Mouse (Mus musculus): Measurements from ENCODE around the gene Gart. TPM values are rescaled to one million over a fixed set of nuclear protein-coding genes. Genes with fewer than 3 reads are reported as not detected.

The Gart gene
- 233 and 304 TPM in 2 replicates for total RNA-seq (2017)

DNA sequence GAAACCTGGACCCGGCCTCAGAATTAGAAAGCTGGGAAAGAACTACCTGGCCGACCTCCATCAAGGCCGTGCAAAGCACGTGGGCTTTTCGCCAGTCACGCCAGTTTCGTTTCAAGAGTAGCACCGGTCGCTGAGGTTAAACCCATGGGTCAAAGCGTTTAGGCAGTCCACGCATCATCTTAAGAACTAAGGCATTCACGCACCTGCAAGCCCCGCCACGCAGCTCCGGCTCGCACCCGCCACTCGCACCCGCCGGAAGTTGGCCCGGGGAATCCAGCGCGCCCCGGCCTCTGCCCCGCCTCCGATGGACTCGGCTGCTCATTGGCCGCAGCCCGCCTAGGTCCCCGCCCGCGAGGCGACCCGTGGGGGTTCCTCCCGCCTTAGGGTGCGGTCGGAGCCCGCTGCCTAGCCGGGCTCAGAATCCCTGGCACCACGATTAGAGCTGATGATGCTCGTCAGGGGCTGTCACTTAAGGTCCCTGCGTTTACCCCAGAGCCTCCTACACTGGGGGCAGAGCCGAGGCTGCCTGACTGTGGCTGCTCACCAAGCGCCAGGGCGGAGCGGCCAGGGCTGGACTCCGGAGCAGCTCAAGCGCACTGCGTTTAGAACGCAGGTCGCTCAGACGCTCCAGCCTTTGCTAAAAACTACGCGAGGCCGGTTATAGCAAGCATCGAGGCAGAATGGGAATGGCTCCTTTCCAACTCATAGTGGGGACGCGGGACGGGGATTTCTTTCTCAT, at the start of gene Gart:
Gene Gart (minus strand): TSS at position 272 of the 739 bp plus-strand sequence.
- peak; percentile 72 for ATAC-seq (replicated peaks; ENCODE audit: low read depth, poor library complexity, severe bottlenecking)

DNA sequence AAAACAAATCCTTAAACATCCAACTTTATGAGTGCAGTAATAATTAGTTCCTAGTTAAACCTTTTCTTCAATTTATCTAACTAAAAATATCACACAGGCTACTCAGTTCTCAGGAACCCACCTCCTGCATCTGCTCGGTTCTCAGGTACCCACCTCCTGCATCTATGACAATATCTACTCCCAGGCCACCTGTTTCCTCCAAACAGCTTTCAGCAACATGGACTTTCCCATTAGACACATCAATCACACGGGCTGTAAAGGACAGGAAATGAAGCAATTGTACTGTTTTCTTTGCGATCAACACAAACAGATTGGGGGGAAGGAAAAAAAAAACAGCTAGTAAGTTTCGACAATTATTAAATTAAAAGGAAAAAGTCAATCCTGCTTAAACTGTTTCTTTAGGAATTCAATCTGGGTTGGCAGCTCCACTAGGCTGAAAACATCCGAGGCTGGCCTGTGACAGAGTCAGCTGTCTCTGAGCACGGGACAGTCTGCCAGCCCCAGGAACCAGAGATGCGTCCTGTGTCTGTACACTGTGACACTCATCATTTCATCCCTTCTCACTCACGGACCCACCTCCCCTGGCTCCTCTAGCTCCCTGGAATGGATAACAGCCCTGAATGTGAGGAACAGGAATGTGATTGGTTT, 48.5 kb upstream of the Gart start:
- ATAC-seq (replicated peaks; ENCODE audit: low read depth, poor library complexity, severe bottlenecking): peak; percentile 55

DNA sequence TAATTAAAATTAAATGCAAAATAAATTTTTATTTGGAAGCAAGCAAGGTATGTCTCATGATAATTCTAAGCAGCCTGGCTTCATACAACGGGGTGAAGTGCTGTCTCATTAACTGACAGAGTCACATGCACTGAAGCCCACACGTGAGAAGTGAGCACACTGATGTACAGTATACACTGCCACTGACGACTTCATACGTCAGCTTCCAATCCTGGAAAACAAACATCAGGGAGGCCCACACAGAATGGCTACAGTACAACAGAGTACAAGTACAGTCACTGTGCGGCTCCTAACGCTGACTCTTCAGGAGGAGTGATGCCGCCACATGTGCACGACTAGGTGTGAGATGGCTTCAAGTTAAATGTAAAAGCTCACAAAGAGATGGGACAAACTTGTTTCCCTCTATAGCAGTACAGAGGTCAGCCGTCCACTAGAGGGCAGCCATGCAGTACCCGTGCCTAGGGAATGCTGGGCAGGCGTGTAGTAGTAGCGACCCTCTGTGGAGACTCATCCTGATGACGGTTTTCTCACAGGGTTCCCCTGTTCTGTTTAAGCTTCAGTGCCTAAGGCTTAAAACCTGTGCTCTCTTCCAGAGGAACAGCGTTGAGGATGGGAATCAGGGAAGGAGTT, 47.8 kb upstream of the Gart start:
- peak; percentile 96 for ATAC-seq (replicated peaks; ENCODE audit: low read depth, poor library complexity, severe bottlenecking)

DNA sequence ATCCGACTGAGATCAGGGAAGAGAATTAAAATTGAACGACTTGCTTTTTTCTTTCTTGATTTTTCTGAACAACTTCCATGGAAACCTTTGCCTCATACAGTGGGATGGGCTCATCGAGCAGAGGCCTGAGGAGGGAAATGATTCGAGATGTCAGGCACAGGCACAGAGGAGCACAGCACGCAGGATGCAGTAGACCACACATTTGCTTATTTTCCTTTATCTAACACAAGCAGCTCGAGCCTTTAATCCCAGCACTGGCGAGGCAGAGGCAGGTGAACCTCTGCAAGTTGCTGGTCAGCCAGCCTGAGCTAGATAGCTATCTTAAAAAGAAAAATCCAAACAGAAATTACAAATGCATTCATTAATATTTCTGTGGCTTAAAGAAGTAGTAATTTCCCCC, 43.0 kb upstream of the Gart start:
- peak; percentile 33; the same call in 1 of the 2 replicates for ATAC-seq (replicated peaks; ENCODE audit: low read depth, poor library complexity, severe bottlenecking)

DNA sequence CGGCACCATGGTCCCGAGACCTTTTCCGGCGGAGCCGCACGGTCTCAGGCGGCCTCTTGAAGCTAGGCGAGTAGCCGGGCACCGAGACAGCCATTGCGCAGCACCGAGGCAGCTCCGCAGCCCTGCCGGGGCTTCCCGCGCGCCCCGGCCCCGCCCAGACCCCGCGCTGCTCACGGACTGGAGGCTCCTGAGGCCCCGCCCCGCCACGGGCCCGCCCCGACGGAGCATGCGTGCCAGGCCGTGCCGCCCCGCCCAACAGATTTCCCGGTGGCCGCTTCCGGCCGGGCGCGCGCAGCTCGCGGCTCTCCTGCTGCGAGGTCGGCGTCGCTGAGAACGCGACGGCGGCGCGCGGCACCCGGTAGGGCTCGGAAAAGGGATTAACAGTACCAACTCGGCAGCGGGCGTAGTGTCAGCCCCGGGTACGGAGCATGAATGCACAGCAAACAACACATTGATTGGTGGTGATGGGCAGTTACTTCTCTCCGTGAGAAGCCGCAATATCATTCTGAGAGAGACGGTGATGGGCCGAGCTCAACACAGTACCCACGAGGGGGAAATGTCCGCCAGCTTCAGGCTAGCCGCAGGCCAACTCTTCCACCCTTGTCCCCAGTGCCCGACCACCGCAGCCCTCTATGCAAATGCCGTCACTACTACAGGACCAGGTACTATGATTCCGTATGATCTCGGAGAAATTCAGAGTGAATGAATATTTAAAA, 42.0 kb upstream of the Gart start, which contains the start of gene Donson:
Gene Donson (minus strand): TSS at position 152 of the 716 bp plus-strand sequence.
- peak; percentile 76 for ATAC-seq (replicated peaks; ENCODE audit: low read depth, poor library complexity, severe bottlenecking)

DNA sequence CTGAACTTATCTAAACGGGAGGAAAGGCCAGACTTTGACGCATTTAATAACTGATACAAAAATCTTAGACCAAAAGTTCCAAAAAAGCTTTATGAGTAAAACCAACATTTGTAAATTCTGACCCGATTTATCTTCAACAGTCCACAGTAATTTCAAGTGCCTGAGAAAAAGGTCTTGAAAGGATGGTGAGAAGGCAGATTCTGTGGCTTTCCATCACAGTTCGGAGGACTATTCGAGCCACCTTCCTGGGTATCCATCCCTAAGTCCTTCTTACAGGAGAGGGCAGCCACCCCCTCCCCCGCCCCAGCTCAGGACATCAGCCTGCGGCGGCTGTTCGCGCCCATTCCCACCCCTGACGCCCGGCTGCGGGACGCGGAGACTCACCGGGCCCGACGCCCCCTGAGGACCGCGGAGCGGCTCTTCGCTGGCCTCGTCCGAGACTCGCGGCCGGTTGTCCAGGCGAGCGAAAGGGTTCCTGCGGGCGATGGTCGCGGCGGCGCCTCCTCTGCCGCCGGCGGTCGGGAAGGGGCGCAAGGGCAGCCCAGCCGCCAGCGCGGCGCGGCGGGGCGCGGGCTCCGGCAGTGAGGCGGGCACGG, 41.4 kb upstream of the Gart start:
- ATAC-seq (replicated peaks; ENCODE audit: low read depth, poor library complexity, severe bottlenecking): no peak

DNA sequence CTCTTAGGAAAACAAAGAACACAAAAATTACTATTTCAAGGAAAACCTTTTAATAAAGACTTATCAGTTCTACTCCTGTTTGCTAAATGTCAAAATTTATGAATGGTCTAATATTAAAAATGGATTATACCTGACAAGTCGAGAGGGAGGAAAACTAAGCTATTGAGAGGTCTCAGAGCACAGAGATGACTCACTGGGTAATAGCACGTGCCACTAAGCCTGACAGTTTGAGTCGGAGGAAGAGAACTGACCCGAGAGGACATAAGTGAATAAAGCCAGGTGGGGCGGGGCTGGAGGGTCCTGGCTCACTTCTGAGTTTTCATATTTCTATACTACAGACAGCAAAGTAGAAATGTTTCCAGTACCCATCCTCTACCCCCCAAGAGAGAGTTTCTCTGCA, 39.6 kb upstream of the Gart start:
- ATAC-seq (replicated peaks; ENCODE audit: low read depth, poor library complexity, severe bottlenecking): no peak

DNA sequence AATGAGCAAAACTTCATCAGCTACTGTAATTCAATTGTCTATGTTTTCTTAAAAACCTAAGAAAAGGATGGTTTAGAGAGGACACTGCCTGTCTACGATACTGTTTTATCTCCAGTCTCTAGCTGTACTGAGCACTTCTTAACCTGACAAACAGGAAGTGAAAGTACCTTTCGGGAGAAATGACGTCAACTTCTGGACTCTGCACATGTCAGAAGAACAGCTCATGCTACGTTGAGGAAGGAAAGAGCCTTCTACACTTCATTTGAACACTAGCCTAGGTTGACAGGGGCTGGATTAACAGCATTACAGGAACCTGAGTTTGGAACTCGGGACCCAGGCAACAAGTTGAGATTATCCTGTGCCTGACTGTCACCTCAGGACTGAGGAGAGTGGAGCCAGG, 38.8 kb upstream of the Gart start:
- peak; percentile 37 for ATAC-seq (replicated peaks; ENCODE audit: low read depth, poor library complexity, severe bottlenecking)

DNA sequence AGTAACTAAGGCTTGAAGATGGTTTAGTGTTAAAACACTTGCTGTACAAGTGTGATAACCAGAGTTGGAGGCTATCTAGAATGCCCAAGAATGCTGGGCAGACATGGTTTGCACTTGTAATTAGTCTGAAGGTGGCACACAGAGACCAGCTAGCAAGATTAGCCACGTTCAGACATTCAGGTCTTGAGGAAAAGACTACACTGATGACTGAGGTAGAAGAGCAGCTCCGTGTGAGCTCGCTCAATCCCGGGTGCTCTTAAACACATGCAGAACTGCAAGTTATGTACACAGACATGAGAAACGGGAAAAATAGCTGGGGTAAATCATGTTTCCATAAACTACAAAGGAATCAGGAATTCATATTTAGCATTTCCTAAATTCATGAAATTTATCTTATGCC, 33.9 kb upstream of the Gart start:
- ATAC-seq (replicated peaks; ENCODE audit: low read depth, poor library complexity, severe bottlenecking): no peak

DNA sequence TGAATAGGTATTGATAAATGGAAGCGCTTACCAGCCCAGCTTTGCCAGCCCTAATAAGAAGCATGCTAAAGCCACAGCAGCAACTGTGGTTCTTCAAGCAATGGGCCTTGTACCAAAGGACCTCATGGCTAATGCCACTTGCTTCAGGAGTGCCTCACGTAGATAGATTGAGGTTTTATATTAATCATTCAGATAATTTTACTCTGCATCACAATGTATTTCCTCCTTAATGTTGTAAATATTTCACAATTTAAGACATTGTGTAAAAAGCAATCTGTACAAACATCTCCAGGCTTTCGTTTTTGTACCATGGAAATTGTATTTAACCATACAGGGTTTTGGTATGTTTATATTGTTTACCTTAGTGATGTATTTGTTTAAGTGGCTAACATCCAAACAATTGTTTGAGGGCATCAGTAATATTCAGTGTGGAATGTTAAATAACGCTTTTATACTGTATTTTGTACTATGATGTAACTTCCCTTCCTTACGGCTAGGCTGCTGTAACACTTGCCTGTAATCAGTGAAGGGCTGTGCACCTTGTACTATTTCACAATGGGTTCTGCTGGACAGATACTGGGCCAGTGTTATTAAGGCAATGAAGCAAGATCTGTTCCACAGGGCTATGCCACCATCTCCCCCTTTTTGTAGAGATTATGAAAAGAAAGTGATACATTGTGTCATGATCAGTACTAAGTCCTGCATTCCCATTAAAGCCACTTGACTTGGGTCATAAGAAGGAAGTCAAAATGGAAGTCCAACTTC, 31.6 kb upstream of the Gart start:
- no peak for ATAC-seq (replicated peaks; ENCODE audit: low read depth, poor library complexity, severe bottlenecking)

DNA sequence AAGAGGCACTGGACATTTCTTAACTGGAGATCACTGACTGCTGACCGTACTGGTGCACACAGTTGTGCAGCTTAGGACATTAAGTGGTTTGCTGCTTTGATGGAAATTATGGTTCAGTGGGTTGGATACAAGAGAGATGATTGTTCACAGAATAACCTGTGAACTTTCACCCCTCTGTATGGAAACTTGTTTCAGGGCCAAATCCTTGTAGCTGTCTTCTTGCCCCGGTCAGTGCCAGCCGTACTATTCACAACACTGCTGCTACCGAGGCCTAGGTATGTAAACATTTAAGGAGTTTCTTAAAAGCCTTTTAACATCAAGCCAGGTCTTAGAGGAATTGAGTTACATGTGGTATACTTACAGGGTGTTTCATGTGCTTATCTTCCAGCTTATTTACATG, 27.7 kb upstream of the Gart start:
- no peak for ATAC-seq (replicated peaks; ENCODE audit: low read depth, poor library complexity, severe bottlenecking)

DNA sequence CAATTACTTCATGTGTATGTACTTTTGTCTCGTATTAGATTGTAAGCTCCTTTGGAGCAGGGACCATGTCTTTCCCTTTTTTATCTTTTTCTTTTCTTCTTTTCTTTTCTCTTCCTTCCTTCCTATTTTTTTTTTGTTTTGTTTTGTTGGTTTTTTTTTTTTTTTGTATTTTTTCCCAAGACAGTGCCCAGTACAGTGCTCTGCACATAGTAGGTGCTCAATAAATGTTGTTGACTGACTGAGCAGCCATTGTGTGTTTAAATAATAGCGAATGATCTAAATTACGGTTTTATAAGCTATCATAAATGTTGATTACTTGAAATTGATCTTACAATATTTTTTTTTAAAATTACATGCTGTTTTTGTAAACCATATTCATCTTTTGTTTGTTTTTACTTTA, 17.0 kb upstream of the Gart start:
- no peak for ATAC-seq (replicated peaks; ENCODE audit: low read depth, poor library complexity, severe bottlenecking)

DNA sequence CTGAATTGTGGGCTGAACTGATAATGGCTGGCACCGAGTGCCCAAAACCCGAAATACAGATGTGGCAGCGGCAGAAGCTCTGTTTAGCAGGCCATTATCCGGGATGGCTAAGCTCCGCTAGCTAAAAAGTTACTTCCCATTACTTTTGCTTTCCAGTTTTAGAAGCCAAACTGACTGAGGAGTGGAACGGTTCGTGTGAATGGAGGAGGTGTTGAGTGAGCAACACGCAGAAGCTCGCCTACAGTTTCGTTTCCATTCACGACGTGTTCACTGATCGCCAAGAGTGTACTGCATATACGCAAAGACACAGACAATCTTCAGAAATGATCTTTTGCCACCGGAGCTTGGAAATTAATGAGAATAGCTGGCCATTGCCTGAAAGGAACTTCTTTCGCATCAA, 15.6 kb upstream of the Gart start:
- no peak for ATAC-seq (replicated peaks; ENCODE audit: low read depth, poor library complexity, severe bottlenecking)

DNA sequence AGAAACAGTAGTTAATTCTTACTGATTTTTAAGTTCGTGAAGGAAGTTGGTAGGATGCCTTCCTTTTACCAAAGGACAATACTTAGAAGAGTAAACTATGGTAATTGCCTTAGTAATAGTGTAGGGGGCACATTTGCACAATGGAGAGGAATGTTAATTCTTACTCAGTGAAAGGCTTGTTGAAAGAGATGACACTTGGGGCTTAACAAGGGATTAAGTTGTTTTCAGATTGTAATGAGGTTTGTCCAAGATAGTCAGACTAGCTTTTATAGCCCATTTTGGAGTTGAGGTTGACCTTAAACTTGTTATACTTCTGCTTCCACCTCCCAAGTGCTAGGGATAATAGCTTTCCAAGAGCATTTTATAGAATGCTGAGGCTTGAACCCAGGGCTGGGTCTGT, 14.6 kb upstream of the Gart start:
- ATAC-seq (replicated peaks; ENCODE audit: low read depth, poor library complexity, severe bottlenecking): no peak

DNA sequence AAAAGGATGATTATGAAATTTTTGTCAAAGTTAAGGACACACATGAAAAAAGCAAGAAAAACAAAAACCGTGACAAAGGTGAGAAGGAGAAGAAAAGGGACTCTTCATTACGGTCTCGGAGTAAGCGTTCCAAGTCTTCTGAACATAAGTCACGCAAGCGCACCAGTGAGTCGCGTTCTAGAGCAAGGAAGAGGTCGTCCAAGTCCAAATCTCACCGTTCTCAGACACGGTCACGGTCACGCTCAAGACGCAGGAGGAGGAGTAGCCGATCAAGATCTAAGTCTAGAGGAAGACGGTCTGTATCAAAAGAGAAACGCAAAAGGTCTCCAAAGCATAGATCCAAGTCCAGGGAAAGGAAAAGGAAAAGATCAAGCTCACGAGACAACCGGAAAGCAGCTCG, 13.0 kb upstream of the Gart start:
- no peak for ATAC-seq (replicated peaks; ENCODE audit: low read depth, poor library complexity, severe bottlenecking)

DNA sequence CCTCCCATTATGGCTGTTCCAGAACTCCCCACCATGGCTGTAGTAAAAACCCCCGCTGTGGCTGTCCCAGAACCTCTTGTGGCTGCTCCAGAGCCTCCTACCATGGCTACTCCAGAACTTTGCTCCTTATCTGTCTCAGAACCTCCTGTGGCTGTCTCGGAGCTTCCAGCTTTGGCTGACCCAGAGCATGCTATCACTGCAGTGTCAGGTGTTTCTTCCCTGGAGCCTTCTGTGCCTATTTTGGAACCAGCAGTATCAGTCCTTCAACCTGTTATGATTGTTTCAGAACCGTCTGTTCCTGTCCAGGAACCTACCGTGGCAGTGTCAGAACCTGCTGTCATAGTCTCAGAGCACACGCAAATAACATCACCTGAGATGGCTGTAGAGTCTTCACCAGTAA, 11.7 kb upstream of the Gart start:
- no peak for ATAC-seq (replicated peaks; ENCODE audit: low read depth, poor library complexity, severe bottlenecking)

DNA sequence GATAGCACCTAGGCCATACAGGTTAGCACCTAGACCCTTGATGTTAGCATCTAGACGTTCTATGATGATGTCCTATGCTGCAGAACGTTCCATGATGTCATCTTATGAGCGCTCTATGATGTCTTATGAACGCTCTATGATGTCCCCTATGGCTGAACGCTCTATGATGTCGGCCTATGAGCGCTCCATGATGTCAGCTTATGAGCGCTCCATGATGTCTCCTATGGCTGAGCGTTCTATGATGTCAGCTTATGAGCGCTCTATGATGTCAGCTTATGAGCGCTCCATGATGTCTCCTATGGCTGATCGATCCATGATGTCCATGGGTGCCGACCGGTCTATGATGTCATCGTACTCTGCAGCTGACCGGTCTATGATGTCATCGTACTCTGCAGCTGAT, 10.5 kb upstream of the Gart start:
- no peak for ATAC-seq (replicated peaks; ENCODE audit: low read depth, poor library complexity, severe bottlenecking)

DNA sequence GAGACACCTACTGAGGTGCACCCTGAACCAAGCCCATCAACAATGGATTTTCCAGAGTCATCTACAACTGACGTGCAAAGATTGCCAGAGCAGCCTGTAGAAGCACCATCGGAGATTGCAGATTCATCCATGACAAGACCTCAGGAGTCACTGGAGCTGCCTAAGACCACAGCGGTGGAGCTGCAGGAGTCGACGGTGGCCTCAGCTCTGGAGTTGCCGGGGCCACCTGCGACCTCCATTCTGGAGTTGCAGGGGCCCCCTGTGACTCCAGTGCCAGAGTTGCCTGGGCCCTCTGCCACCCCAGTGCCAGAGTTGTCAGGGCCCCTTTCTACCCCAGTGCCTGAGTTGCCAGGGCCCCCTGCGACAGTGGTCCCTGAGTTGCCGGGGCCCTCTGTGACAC, 8.5 kb upstream of the Gart start:
- ATAC-seq (replicated peaks; ENCODE audit: low read depth, poor library complexity, severe bottlenecking): no peak

DNA sequence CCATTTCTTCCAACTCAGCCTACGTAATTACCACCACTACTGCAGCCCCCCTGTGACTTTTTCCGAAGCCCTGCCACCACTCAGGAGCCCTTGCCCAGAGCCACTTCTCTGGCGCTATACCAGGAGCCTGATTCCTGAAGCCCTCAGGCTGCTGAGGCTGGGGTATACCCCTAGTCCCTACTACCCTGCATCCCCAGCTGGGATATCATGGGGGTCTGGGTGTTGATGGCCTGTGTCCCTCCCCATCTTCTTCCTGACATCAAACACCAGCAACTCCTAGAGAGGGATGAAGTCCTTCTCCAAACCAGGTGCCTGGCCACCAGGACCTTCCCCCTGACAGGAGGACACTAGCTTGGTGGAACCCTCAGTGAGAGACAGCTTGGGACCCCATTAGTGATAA, 5.4 kb upstream of the Gart start:
- ATAC-seq (replicated peaks; ENCODE audit: low read depth, poor library complexity, severe bottlenecking): no peak

DNA sequence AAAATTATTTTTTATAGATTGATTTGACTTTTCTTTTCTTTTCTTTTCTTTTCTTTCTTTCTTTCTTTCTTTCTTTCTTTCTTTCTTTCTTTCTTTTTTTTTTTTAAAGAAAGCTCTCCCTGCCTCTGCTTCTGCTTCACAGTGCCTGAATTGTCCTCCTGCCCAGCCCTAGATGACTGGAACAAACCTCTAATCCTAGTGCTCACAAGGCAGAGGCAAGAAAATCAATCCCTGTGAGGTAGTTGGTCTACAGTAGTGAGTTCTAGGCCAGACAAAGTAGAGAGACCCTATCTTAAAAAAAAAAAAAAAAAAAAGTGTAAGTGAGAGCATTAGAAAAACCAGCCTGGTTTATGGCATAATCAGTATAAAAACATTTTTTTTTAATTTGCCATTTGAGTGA, 3.0 kb upstream of the Gart start:
- no peak for ATAC-seq (replicated peaks; ENCODE audit: low read depth, poor library complexity, severe bottlenecking)

Measured in common myeloid progenitor, adult 5-6 weeks (primary cell).